Mouse (Mus musculus): ENCODE results near the gene Ilk.

DNA sequence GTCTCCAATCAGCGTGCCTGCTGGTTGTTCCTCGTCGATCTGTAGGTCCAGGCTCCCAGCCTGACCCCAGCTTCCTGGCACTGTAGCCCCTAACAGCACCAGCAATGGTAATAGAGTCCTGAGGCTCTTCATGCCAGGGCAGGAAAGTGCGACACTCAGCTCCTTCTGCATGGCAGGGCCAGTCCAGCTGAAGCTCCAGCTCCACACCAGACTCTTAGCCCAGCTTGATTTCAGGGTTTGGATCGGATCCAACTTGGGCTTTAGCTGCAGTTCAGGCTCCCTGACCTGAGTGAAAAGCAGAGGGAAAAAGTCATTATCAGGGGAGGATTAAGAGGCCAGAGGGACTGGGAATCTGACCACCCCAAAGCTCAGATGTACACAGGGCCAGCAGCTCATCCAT lies 36.6 kb downstream of the Ilk start:
- TF ChIP-seq POLR2A (IDR thresholded peaks at IDR 0.05; ENCODE audit: insufficient read depth, low read length) (no peak), CTCF (IDR thresholded peaks at IDR 0.05; ENCODE audit: low read depth, low read length) (no peak)
